Mouse (Mus musculus) midbrain, embryonic 10.5 days (tissue): ENCODE data around the gene Ubxn2a. TPM values are rescaled to one million over a fixed set of nuclear protein-coding genes. Genes with fewer than 3 reads are reported as not detected.

Experiments
- DNase-seq: peaks from one replicate; pipeline ENCODE4 v3.0.0-alpha.2; 2017; ENCODE audit warnings: low spot score
- H3K27ac ChIP-seq: fragments of 300-500 bp; sonication (generic); replicated peaks from 2 replicates; pipeline ENCODE4 v1.5.1; 2016; ENCODE audit warnings: mild to moderate bottlenecking
- H3K27me3 ChIP-seq: fragments of 300-500 bp; sonication (generic); 2 replicates; pipeline ENCODE4 v1.6.1; 2016; ENCODE audit warnings: low read depth, mild to moderate bottlenecking; ENCODE audit not compliant: poor library complexity, severe bottlenecking
- H3K36me3 ChIP-seq: fragments of 300-500 bp; sonication (generic); 2 replicates; pipeline ENCODE4 v1.6.1; 2016; ENCODE audit warnings: mild to moderate bottlenecking, moderate library complexity
- H3K4me1 ChIP-seq: fragments of 300-500 bp; sonication (generic); 2 replicates; pipeline ENCODE4 v1.6.1; 2016
- H3K4me3 ChIP-seq: fragments of 300-500 bp; sonication (generic); 2 replicates; pipeline ENCODE4 v1.5.1; 2016; ENCODE audit warnings: mild to moderate bottlenecking, moderate library complexity
- H3K9me3 ChIP-seq: fragments of 300-500 bp; sonication (generic); replicated peaks from 2 replicates; pipeline ENCODE4 v1.6.1; 2016; ENCODE audit warnings: mild to moderate bottlenecking
- WGBS: fragments of 180-500 bp; shearing (Covaris S2); methylation state at CpG from one replicate; pipeline ENCODE4 v1.1.7; 2016; 5-methylcytosine and 5-hydroxymethylcytosine counted together
- polyA plus RNA-seq: library from polyadenylated mRNA; unstranded; fragments of >200 nt; fragmentation: Nextera tagmentation; extraction: Ambion mirVana; gene quantifications from 2 replicates; pipeline ENCODE4 v1.2.1, GENCODE M21; 2016

Ubxn2a gene
- polyA plus RNA-seq, 1 experiment from 2014 or later: 21.1 TPM

GRCm38 (mm10) chr12:4874161-4874927 lies 33.2 kb downstream of the Ubxn2a start, which contains the start of gene Mfsd2b:
Gene Mfsd2b, minus strand, starts transcription at chr12:4874359.
- Histone ChIP-seq H3K27me3 (peaks cover 26% of the 10 kb centered on the region), H3K4me1 (peaks cover 11% of the 10 kb centered on the region), H3K4me3 (peak within 1 kb of the TSS; percentile 56), H3K36me3 (peaks cover 8% of the 10 kb centered on the region), H3K9me3 (0 out of 2 replicates have a peak, but pooled peaks cover 3% of the 10 kb centered on the region), H3K27ac (peak within 1 kb of the TSS; percentile 65)
- WGBS: 6% methylated on average over 24 of the region's 24 CpGs
- DNase-seq: peak; percentile 69

DNA sequence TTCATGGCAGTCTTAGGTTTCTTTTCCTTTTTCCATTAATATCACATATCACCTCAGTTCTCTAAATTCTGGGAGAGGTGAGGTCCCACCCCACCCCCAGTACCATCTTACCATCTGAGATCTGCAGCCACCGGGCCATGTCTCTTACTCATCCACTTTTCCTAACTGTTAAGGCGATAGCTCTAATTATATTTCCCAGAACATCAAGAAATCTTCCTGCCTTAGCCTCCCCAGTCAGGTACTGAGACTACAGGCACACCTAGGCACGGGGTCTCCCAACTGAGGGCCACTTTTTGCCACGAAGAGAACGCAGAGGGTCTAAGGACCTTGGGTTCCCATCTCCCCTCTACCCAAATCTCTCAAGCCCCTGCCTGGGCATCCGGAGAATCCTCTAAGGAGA lies 34.0 kb downstream of the Ubxn2a start:
- Histone ChIP-seq H3K27me3 (peaks cover 26% of the 10 kb centered on the region), H3K36me3 (0 out of 2 replicates have a peak, but pooled peaks cover 2% of the 10 kb centered on the region), H3K4me3 (peak overlapping the region; percentile 56), H3K4me1 (peaks cover 11% of the 10 kb centered on the region), H3K9me3 (no peaks in the 10 kb centered on the region), H3K27ac (peak overlapping the region; percentile 65)
- WGBS: 68% methylated on average over 6 of the region's 6 CpGs
- DNase-seq: no peak

DNA sequence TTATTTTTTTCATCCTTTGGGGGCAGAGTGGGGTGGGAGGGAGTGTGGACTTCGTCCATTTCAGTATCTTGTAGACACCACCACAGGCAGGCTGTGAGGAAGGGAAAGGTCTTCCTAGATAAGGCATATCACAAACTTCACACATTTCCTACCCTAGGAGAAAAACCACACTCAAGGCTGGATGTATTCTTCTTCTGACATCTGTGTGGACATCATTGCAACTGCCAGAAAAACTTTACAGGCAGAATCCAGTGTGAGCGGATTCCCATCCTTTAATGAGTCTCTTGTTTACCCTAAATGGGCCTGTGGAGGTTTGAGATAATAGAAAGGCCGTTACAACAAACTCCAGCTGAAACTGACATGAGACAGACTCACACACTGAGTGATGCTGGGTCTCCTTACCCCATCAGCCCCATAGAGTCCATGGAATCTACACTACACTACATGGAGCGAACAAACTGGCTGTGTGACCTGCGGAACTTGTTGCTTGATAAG lies 34.5 kb downstream of the Ubxn2a start:
- H3K4me1 ChIP-seq: peaks cover 12% of the 10 kb centered on the region
- 88% methylated on average over 5 of the region's 5 CpGs for WGBS
- no peaks in the 10 kb centered on the region for H3K36me3 ChIP-seq
- no peak overlapping the region for H3K4me3 ChIP-seq
- no peak for DNase-seq
- H3K9me3 ChIP-seq: no peaks in the 10 kb centered on the region
- no peak overlapping the region for H3K27ac ChIP-seq
- peaks cover 26% of the 10 kb centered on the region for H3K27me3 ChIP-seq

DNA sequence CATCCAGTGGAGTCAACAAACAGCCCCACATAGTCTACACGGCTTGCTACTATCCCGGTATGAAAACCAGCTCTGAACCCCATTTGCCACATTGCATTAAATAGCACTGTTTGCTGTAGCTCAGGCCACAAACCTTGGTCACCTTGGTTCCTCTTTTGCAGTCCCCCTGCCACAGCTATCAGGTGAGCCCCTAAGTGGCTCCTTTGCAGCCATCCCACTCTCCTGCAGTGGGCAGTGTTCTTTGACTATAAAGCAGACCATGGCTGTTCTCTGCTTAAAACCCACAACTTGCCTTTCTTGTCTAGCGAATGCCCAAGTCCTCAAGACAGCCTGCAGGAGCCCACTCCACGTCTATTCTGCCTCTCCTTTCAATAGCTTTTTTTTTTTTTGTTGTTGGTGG lies 35.2 kb downstream of the Ubxn2a start:
- no peak for DNase-seq
- no peaks in the 10 kb centered on the region for H3K9me3 ChIP-seq
- H3K4me3 ChIP-seq: no peak overlapping the region
- H3K36me3 ChIP-seq: no peaks in the 10 kb centered on the region
- WGBS: 67% methylated on average over 4 of the region's 4 CpGs
- H3K27ac ChIP-seq: no peak overlapping the region
- peaks cover 26% of the 10 kb centered on the region for H3K27me3 ChIP-seq
- peaks cover 14% of the 10 kb centered on the region for H3K4me1 ChIP-seq

DNA sequence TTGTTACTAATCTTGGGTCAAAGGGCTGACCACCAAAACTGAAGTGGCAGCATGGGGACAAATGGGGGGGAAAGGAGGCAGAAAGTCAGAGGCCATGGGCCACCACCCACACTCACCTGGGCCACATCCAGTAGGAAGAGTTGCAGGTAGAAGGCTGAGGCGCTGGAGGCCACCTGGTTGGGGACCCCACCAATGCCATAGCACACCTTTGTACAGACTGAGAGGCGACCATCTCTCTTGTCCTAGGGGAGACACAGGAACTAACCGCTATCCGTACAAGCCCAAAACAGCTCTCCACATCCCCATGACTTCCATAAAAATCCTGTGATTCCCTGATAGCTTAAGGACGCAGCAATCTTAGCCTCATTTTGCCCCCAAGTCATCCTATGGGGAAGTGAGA lies 36.2 kb downstream of the Ubxn2a start:
- WGBS: 88% methylated on average over 5 of the region's 5 CpGs
- Histone ChIP-seq H3K36me3 (no peaks in the 10 kb centered on the region), H3K4me3 (no peak overlapping the region), H3K27ac (no peak overlapping the region), H3K9me3 (no peaks in the 10 kb centered on the region), H3K4me1 (peaks cover 14% of the 10 kb centered on the region), H3K27me3 (peaks cover 26% of the 10 kb centered on the region)
- DNase-seq: no peak

- DNase-seq: no peak
- no peak overlapping the region for H3K27ac ChIP-seq
- no peak overlapping the region for H3K4me3 ChIP-seq
- no peaks in the 10 kb centered on the region for H3K36me3 ChIP-seq
- peaks cover 6% of the 10 kb centered on the region for H3K4me1 ChIP-seq
- H3K9me3 ChIP-seq: no peaks in the 10 kb centered on the region
- peaks cover 14% of the 10 kb centered on the region for H3K27me3 ChIP-seq
- 77% methylated on average over 8 of the region's 8 CpGs for WGBS
These were observed 38.6 kb downstream of the Ubxn2a start for GRCm38 (mm10) chr12:4868924-4869323.

DNA sequence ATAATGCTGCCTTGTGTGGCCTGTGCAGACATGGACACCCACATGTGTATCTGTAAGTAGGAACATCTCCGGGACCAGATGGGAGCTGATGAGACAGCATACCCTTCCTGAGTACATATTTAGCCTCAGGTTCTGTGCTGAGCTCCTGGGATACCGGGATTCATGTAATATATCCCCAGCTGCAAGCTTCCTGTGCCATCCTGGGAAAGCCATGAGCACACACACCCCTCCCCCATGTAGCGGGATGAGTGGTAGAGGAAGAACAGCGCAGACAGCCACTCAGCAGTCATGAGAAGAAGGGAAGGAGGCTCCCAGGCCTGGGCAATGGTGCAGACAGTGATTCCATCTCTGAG lies 43.2 kb downstream of the Ubxn2a start:
- H3K27me3 ChIP-seq: no peaks in the 10 kb centered on the region
- peaks cover 11% of the 10 kb centered on the region for H3K36me3 ChIP-seq
- H3K9me3 ChIP-seq: no peaks in the 10 kb centered on the region; the same call in 1 of the 2 replicates
- 83% methylated on average over 4 of the region's 4 CpGs for WGBS
- H3K27ac ChIP-seq: no peak overlapping the region
- peaks cover 7% of the 10 kb centered on the region for H3K4me1 ChIP-seq
- no peak for DNase-seq
- no peak overlapping the region for H3K4me3 ChIP-seq

DNA sequence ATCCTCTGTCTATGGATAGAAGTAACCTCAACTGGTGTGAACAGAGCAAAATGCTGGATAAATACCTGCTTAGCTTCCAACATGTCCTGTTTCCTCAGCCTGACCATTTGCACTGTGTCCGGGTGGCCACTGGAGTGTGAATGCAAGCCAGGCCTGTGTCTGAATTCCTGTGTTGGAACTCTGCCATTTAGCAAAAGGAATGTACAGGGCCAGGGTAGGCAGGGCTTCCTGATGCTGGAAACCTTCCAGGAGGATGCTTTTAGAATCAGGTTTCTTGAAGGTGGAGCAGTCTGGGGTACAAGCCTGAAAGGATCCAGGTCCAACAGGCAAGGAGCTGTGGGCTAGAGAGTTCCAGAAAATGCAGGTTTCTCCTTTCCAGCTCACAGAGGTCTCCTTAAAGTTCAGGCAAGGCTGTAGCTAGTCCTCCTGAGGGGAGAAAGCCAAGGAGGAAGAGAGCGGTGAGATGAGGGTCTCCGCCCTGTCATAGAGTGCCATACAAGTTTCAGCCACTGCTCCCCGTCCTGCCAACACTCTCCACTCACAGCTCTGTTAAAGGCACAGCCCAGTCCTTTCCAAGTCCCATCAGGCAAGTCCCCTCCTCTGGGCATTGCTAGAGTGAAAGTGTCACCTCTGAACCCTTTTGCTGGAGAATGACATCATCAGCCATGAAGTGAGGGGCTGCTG lies 43.7 kb downstream of the Ubxn2a start:
- Histone ChIP-seq H3K36me3 (peaks cover 11% of the 10 kb centered on the region), H3K4me1 (peaks cover 8% of the 10 kb centered on the region), H3K27ac (no peak overlapping the region), H3K27me3 (no peaks in the 10 kb centered on the region), H3K9me3 (no peaks in the 10 kb centered on the region; the same call in 1 of the 2 replicates), H3K4me3 (no peak overlapping the region)
- 85% methylated on average over 4 of the region's 4 CpGs for WGBS
- DNase-seq: no peak

DNA sequence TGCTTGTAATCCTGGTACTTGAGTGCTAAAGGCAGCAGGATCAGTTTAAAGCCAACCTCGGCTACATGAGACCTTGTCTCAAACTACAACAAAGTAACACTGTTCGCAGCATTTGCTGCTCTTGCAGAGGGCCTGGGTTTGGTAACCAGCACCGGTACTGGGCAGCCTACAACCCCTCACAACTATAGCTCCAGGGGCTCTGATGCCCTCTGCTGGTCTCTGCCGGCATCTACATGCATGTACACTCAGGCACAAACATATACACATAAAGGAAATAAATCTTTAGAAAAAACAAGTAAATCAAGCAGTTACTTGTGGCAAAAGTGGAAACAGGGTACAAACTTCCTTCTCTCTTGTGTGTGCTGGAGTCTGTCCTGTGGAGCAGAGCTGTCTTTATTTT lies 44.8 kb downstream of the Ubxn2a start:
- 86% methylated on average over 4 of the region's 4 CpGs for WGBS
- no peak overlapping the region for H3K4me3 ChIP-seq
- no peaks in the 10 kb centered on the region for H3K27me3 ChIP-seq
- no peak overlapping the region for H3K27ac ChIP-seq
- peaks cover 6% of the 10 kb centered on the region for H3K4me1 ChIP-seq
- H3K9me3 ChIP-seq: no peaks in the 10 kb centered on the region; the same call in 1 of the 2 replicates
- no peak for DNase-seq
- peaks cover 16% of the 10 kb centered on the region for H3K36me3 ChIP-seq

GRCm38 (mm10) chr12:4859241-4859914 lies 48.1 kb downstream of the Ubxn2a start:
- WGBS: 65% methylated on average over 11 of the region's 11 CpGs
- H3K9me3 ChIP-seq: peaks cover 3% of the 10 kb centered on the region; the same call in 1 of the 2 replicates
- no peaks in the 10 kb centered on the region for H3K27me3 ChIP-seq
- 0 out of 2 replicates have a peak overlapping the region, but pooled peaks have one; percentile 42 for H3K27ac ChIP-seq
- H3K4me1 ChIP-seq: peaks cover 6% of the 10 kb centered on the region
- DNase-seq: no peak
- no peak overlapping the region for H3K4me3 ChIP-seq
- H3K36me3 ChIP-seq: peaks cover 44% of the 10 kb centered on the region

- Histone ChIP-seq H3K36me3 (peaks cover 65% of the 10 kb centered on the region), H3K4me3 (no peak overlapping the region), H3K27ac (no peak overlapping the region), H3K27me3 (no peaks in the 10 kb centered on the region), H3K4me1 (peaks cover 6% of the 10 kb centered on the region), H3K9me3 (peaks cover 3% of the 10 kb centered on the region; the same call in 1 of the 2 replicates)
- no peak for DNase-seq
- WGBS: 87% methylated on average over 2 of the region's 2 CpGs
These were observed 50.7 kb downstream of the Ubxn2a start for GRCm38 (mm10) chr12:4856834-4857233.

DNA sequence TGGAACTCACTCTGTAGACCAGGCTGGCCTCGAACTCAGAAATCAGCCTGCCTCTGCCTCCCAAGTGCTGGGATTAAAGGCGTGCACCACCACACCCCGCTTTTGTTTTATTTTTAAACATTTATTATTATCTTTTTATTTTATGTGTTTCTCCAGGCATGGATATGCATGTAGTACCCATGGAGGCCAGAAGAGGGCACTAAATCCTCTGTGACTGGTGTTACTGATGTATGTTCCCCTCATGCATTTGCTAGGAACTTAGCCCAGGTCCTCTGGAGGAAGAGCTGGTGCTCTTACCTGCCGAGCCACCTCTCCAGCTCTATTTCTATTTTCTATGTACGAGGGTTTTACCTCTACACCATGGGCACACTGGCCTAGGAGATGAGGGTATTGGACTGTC lies 51.3 kb downstream of the Ubxn2a start:
- no peak for DNase-seq
- peaks cover 6% of the 10 kb centered on the region for H3K4me1 ChIP-seq
- no peak overlapping the region for H3K4me3 ChIP-seq
- H3K36me3 ChIP-seq: peaks cover 70% of the 10 kb centered on the region
- no peak overlapping the region for H3K27ac ChIP-seq
- H3K9me3 ChIP-seq: peaks cover 3% of the 10 kb centered on the region; the same call in 1 of the 2 replicates
- WGBS: 97% methylated on average over 5 of the region's 5 CpGs
- no peaks in the 10 kb centered on the region for H3K27me3 ChIP-seq
